Mouse (Mus musculus) ES-Bruce4 (cell line): ENCODE measurements around the gene Sdhaf1.

Experiments
- CTCF ChIP-seq: IDR thresholded peaks from one replicate; pipeline ENCODE4 v1.8.1; 2011; ENCODE audit warnings: low read depth, low read length
- EP300 ChIP-seq: IDR thresholded peaks from 2 replicates; pipeline ENCODE4 v1.6.1; 2011; ENCODE audit warnings: low read depth, low read length; ENCODE audit not compliant: insufficient read depth
- POLR2A ChIP-seq: IDR thresholded peaks from one replicate; pipeline ENCODE4 v1.8.1; 2011; ENCODE audit warnings: low read length; ENCODE audit not compliant: insufficient read depth

DNA sequence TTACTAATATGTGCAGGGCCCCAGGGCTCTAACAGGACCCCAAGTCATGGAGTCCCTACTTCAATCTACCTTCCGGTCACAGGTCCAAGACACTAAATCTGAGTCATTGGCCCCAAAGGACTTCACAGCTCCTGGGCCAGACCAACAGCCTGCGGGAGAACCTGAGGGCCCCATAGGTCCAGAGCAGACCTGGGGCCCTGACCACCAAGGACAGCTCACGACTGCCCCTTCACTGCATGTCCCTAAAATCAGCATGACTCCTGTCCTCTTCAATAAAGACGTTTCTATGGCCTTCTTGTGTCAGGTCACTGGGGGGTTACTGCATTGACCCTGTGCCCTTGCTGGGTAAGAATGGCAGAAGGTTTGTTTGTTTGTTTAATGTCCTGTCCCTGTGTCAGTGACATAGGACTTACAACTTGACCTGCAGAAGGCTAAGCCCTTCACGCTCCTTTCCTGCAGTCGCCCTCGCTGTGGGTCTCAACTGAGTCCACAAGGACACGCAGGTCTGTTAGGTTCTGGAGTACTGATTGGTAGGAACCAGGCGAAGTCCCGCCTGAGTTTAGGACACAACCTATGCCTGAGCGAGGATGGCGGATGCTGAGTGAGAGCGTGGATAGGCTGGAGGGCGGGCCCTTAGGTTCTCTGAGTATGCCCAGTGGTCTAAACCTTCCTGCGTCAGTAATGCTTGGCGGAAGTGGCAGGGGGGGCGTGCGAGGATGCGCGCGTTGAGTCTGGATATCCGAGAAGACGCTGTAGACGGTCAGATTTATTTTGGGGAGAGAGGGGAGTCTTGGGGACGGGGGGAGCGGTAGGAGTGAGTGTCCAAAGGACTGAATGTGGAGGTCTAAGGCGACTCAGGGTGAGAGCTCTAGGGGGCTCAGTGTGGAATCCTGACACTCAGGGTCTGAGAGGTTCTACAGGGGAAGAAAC lies 15.4 kb downstream of the Sdhaf1 start, which contains the start of gene Alkbh6:
- TF ChIP-seq CTCF: no peak
- TF ChIP-seq POLR2A: peak; percentile 94
- TF ChIP-seq EP300: no peak
